Mouse (Mus musculus) neutrophil, adult 65 days (primary cell): ENCODE data around the gene Gm7942. TPM values are rescaled to one million over a fixed set of nuclear protein-coding genes. Genes with fewer than 3 reads are reported as not detected.

Source experiments
- total RNA-seq: library from RNA; stranded (reverse); gene quantifications from 2 replicates; pipeline ENCODE4 v1.2.4, GENCODE M21; 2023

Gene Gm7942
- not detected in 2 replicates for total RNA-seq

DNA sequence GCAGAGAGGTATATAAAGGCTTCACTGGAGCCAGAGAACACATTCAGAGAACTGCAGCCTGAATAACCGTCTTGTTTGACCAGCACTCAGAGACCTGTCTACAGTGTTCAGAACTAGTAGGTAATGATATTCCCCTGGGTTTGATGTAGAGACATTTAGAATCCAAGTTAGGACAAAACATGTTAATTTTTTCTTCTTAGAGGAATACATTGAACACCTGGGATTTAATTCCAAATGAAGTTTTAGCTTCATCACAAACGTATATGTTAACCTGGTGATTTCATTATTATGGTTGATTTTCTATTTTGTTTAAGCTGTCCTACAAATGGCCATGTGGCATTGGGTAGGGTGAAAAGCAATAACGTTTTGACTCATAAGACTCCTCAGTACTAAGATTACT, at the start of gene Gm7942:
Gene Gm7942, plus strand, starts transcription at position 301 of the 400 bp plus-strand sequence.

Other genes with a start within 250 kb of the Gm7942 start
- gene Gm3183, start 241.5 kb upstream of the Gm7942 start, total RNA-seq, result not detected in 2 replicates
- gene Gm6367, start 118.3 kb upstream of the Gm7942 start, total RNA-seq, result not detected in 2 replicates
- not detected in 2 replicates for gene Gm16513, start 75.7 kb downstream of the Gm7942 start, total RNA-seq
- gene Gm10424, start 165.8 kb downstream of the Gm7942 start, total RNA-seq, result not detected in 2 replicates
- not detected in 2 replicates for gene Gm3259, start 199.0 kb downstream of the Gm7942 start, total RNA-seq